Mouse (Mus musculus): ENCODE measurements at regions not wholly inside any gene's neighbourhood (a gene's known extent, or its start where the extent isn't known, plus 50 kb on each side); places are given as distances from the start of the nearest gene placed in this dataset.

GRCm38 (mm10) chr15:27246302-27246701, 220.2 kb upstream of the Ank start:
- DNase-seq = peak in 1 of 2 experiments; percentile 13
- intact Hi-C loops (cut with DNase I) = no loop called here

GRCm38 (mm10) chr15:27258984-27259853, 207.3 kb upstream of the Ank start:
- intact Hi-C loops (cut with DNase I) = no loop called here

GRCm38 (mm10) chr15:27259854-27260191, 206.7 kb upstream of the Ank start:
- intact Hi-C loops (cut with DNase I) = no loop called here
- DNase-seq = no peak

More at GRCm38 (mm10) chr15:27258984-27259853, 207.3 kb upstream of the Ank start:
- DNase-seq = no peak

GRCm38 (mm10) chr15:27270203-27270602, 196.3 kb upstream of the Ank start:
- no peak for DNase-seq
- intact Hi-C loops (cut with DNase I) = no loop called here

GRCm38 (mm10) chr15:27282279-27282678, 184.2 kb upstream of the Ank start:
- intact Hi-C loops (cut with DNase I) = no loop called here
- no peak for DNase-seq

- intact Hi-C loops (cut with DNase I) = no loop called here
- no peak for DNase-seq
Observed at GRCm38 (mm10) chr15:27303856-27304255, 162.6 kb upstream of the Ank start.

GRCm38 (mm10) chr15:27304256-27304655, 162.2 kb upstream of the Ank start:
- intact Hi-C loops (cut with DNase I) = no loop called here
- DNase-seq = no peak

- intact Hi-C loops (cut with DNase I) = no loop called here
- no peak for DNase-seq
Observed at GRCm38 (mm10) chr15:27305035-27305434, 161.4 kb upstream of the Ank start.

- intact Hi-C loops (cut with DNase I) = no loop called here
Observed at GRCm38 (mm10) chr15:27308639-27309038, 157.8 kb upstream of the Ank start.

GRCm38 (mm10) chr15:27315964-27316745, 150.3 kb upstream of the Ank start:
- no peak for DNase-seq
- intact Hi-C loops (cut with DNase I) = no loop called here

More at GRCm38 (mm10) chr15:27308639-27309038, 157.8 kb upstream of the Ank start:
- no peak for DNase-seq

- intact Hi-C loops (cut with DNase I) = no loop called here
- DNase-seq = no peak
Observed at GRCm38 (mm10) chr15:27316746-27317129, 149.7 kb upstream of the Ank start.

GRCm38 (mm10) chr15:27321915-27322665, 144.4 kb upstream of the Ank start:
- DNase-seq = no peak
- intact Hi-C loops (cut with DNase I) = loop anchor here (5.0 kb wide), 1 partner anchor 140 kb away; no protein-coding TSS in a partner anchor

GRCm38 (mm10) chr15:27325847-27326548, 140.5 kb upstream of the Ank start:
- intact Hi-C loops (cut with DNase I) = loop anchor here (2.0 kb wide), 2 partner anchors 257 to 317 kb away; no protein-coding TSS in a partner anchor
- DNase-seq = peak; percentile 23 to 41

GRCm38 (mm10) chr15:27326549-27326876, 140.0 kb upstream of the Ank start:
- DNase-seq = no peak
- intact Hi-C loops (cut with DNase I) = loop anchor here (2.0 kb wide), 1 partner anchor 256 kb away; no protein-coding TSS in a partner anchor

GRCm38 (mm10) chr15:27327744-27328143, 138.7 kb upstream of the Ank start:
- intact Hi-C loops (cut with DNase I) = loop anchor here (2.0 kb wide), 1 partner anchor 255 kb away; no protein-coding TSS in a partner anchor
- DNase-seq = no peak

- DNase-seq = no peak
- intact Hi-C loops (cut with DNase I) = no loop called here
Observed at GRCm38 (mm10) chr15:27328441-27328840, 138.0 kb upstream of the Ank start.

- intact Hi-C loops (cut with DNase I) = no loop called here
- no peak for DNase-seq
Observed at GRCm38 (mm10) chr15:27340070-27340469, 126.4 kb upstream of the Ank start.

GRCm38 (mm10) chr15:27341518-27341976, 124.9 kb upstream of the Ank start:
- no peak for DNase-seq
- intact Hi-C loops (cut with DNase I) = no loop called here

- DNase-seq = no peak
- intact Hi-C loops (cut with DNase I) = no loop called here
Observed at GRCm38 (mm10) chr15:27358441-27358840, 108.0 kb upstream of the Ank start.

GRCm38 (mm10) chr15:27359271-27359670, 107.2 kb upstream of the Ank start:
- DNase-seq = no peak
- intact Hi-C loops (cut with DNase I) = no loop called here
